Mouse (Mus musculus) hindbrain, embryonic 14.5 days (tissue): ENCODE measurements around the gene Rnf5. TPM values are rescaled to one million over a fixed set of nuclear protein-coding genes. Genes with fewer than 3 reads are reported as not detected.

ENCODE experiments used
- ATAC-seq: fragments of 200-750 bp; cut with Nextera tagmentation; 2 replicates; pipeline ENCODE4 v1.8.0; 2017; ENCODE audit warnings: moderate number of reproducible peaks, mild to moderate bottlenecking, moderate TSS enrichment, moderate library complexity; ENCODE audit not compliant: low FRiP score
- DNase-seq: peaks from one replicate; pipeline ENCODE4 v3.0.0-alpha.2; 2015; ENCODE audit warnings: low spot score
- H3K27ac ChIP-seq: fragments of 300-500 bp; sonication (generic); 2 replicates; pipeline ENCODE4 v1.5.1; 2014; ENCODE audit warnings: mild to moderate bottlenecking, moderate library complexity
- H3K27me3 ChIP-seq: fragments of 300-500 bp; sonication (generic); 2 replicates; pipeline ENCODE4 v1.6.1; 2014; ENCODE audit warnings: mild to moderate bottlenecking, low read length, mixed read lengths; ENCODE audit not compliant: control insufficient read depth, insufficient read depth
- H3K36me3 ChIP-seq: fragments of 300-500 bp; sonication (generic); replicated peaks from 2 replicates; pipeline ENCODE4 v1.6.1; 2014; ENCODE audit not compliant: control insufficient read depth, insufficient read depth
- H3K4me1 ChIP-seq: fragments of 300-500 bp; sonication (generic); replicated peaks from 2 replicates; pipeline ENCODE4 v1.6.1; 2014; ENCODE audit warnings: antibody characterized with exemption, low read length, mixed read lengths; ENCODE audit not compliant: control insufficient read depth, insufficient read depth
- H3K4me2 ChIP-seq: fragments of 300-500 bp; sonication (generic); replicated peaks from 2 replicates; pipeline ENCODE4 v1.6.1; 2014; ENCODE audit warnings: mild to moderate bottlenecking, moderate library complexity
- H3K4me3 ChIP-seq: fragments of 300-500 bp; sonication (generic); replicated peaks from 2 replicates; pipeline ENCODE4 v1.5.1; 2014; ENCODE audit warnings: mild to moderate bottlenecking, low read length
- H3K9ac ChIP-seq: fragments of 300-500 bp; sonication (generic); 2 replicates; pipeline ENCODE4 v1.6.1; 2014
- H3K9me3 ChIP-seq: fragments of 300-500 bp; sonication (generic); 2 replicates; pipeline ENCODE4 v1.6.1; 2016; ENCODE audit warnings: low read length; ENCODE audit not compliant: control insufficient read depth
- WGBS: fragments of 180-500 bp; shearing (Covaris S2); extraction: QIAGEN DNeasy Blood & Tissue Kit; methylation state at CpG from one replicate; pipeline ENCODE4 v1.1.7; 2014; 5-methylcytosine and 5-hydroxymethylcytosine counted together
- polyA plus RNA-seq: library from polyadenylated mRNA; unstranded; fragments of >200 nt; fragmentation: Nextera tagmentation; extraction: Ambion mirVana; gene quantifications from 2 replicates; pipeline ENCODE4 v1.2.1, GENCODE M21; 2014

The Rnf5 gene
- polyA plus RNA-seq, 1 experiment from 2014 or later, result 211 TPM

DNA sequence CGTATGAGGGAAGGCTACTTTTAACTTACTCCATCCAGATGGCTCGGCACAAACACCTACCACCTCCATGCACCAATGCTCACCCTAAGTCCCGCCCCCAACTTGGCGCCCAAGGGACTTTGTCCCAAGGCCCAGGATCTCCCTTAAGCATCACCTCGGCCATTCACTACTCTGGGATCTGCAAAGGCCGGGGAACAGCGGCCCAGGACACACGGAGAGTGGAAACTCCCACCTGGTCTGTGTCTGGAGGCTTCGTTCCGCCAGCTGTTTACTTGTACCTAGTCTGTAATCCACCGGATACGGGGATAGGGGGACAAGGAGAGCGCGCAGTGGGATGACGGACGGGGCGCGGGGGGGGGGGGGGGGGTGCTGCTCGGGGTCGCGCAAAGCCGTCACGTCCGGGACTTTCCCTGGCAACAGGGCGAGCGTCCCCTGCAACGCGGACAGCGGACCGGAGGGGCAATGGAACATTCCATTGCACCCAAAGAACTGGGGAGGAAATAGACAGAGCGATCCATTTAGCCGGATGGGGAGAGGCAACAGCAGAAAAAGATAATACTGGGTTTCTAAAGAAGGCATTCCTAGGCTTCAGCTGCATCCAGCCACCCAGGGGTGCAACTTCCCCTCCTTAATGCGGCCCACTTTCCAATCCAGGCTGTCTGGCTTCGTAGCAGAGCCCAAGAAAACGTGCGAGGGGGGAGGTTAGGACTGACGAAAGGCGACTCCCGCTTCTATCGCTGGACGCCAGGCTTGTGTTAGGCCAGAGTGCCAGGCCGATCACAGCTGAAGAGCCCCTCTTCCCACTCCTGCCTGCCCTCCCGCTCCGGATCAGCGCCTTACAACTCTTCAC, 23.8 kb upstream of the Rnf5 start:
- ATAC-seq (peak; percentile 85), DNase-seq (peak; percentile 83)
- Histone ChIP-seq H3K27me3 (peaks cover 22% of the 10 kb centered on the region), H3K4me2 (peak overlapping the region; percentile 85), H3K36me3 (peaks cover 25% of the 10 kb centered on the region), H3K4me1 (peaks cover 46% of the 10 kb centered on the region), H3K9me3 (no peaks in the 10 kb centered on the region), H3K9ac (peak overlapping the region; percentile 72), H3K4me3 (peak overlapping the region; percentile 74), H3K27ac (peak overlapping the region; percentile 90)
- WGBS, result under 1% methylated on average over 43 of the region's 45 CpGs

DNA sequence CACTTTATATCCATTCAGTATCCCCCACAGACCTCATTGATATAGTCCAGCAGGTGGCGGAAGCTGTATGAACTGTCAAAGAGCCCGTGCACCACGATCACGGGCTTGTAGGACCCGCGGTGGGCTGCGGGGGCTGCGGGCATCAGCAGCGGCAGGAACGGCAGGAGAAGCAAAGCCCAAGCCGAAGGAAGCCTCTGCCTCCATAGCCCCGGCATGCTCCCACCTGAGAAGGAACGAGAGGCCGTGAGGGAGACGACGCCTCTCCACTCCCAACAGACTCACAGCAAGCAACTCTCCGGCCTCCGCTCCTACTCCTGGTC, 23.2 kb upstream of the Rnf5 start:
- peaks cover 42% of the 10 kb centered on the region for H3K4me1 ChIP-seq
- ATAC-seq, result peak; percentile 5; the same call in 1 of the 2 replicates
- WGBS, result under 1% methylated on average over 18 of the region's 18 CpGs

GRCm38 (mm10) chr17:34626062-34626772, 22.7 kb upstream of the Rnf5 start:
- Histone ChIP-seq H3K4me2 (peak overlapping the region; percentile 85), H3K4me1 (peaks cover 37% of the 10 kb centered on the region), H3K27me3 (peaks cover 12% of the 10 kb centered on the region), H3K4me3 (peak overlapping the region; percentile 74), H3K9ac (peak overlapping the region; percentile 72), H3K27ac (peak overlapping the region; percentile 90; the same call in 1 of the 2 replicates), H3K36me3 (peaks cover 36% of the 10 kb centered on the region), H3K9me3 (no peaks in the 10 kb centered on the region)
- 51% methylated on average over 16 of the region's 16 CpGs for WGBS
- ATAC-seq (no peak), DNase-seq (no peak)

More for the DNA sequence above, 23.2 kb upstream of the Rnf5 start:
- Histone ChIP-seq H3K4me3 (peak overlapping the region; percentile 74), H3K27ac (peak overlapping the region; percentile 90), H3K4me2 (peak overlapping the region; percentile 85), H3K9me3 (no peaks in the 10 kb centered on the region), H3K9ac (peak overlapping the region; percentile 72), H3K27me3 (peaks cover 17% of the 10 kb centered on the region), H3K36me3 (peaks cover 31% of the 10 kb centered on the region)
- DNase-seq, result no peak

DNA sequence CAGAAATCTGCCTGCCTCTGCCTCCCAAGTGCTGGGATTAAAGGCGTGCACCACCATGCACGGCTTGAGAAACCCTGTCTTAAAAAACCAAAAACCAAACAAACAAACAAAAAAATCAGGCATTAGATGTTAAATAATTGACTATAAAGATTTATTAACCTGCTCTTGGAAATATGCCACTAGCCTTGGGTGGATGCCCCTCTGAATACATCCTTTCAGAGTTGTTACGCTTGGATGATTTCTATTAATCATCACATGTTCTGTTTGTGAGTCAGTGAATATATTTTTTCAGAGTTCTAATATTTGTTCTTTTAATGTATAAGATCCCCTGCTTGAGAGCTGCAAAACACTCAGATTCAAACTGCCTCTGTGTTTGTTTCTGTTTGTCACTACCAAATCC, 21.5 kb upstream of the Rnf5 start:
- no peak overlapping the region for H3K9ac ChIP-seq
- H3K36me3 ChIP-seq, result peaks cover 43% of the 10 kb centered on the region
- DNase-seq, result no peak
- no peaks in the 10 kb centered on the region for H3K9me3 ChIP-seq
- H3K27me3 ChIP-seq, result 0 out of 2 replicates have a peak, but pooled peaks cover under 1% of the 10 kb centered on the region
- peaks cover 26% of the 10 kb centered on the region for H3K4me1 ChIP-seq
- 98% methylated on average over 3 of the region's 3 CpGs for WGBS
- H3K27ac ChIP-seq, result no peak overlapping the region
- no peak overlapping the region for H3K4me3 ChIP-seq
- no peak for ATAC-seq
- no peak overlapping the region for H3K4me2 ChIP-seq

- 85% methylated on average over 9 of the region's 9 CpGs for WGBS
Observed at GRCm38 (mm10) chr17:34623161-34623560, 19.7 kb upstream of the Rnf5 start.

DNA sequence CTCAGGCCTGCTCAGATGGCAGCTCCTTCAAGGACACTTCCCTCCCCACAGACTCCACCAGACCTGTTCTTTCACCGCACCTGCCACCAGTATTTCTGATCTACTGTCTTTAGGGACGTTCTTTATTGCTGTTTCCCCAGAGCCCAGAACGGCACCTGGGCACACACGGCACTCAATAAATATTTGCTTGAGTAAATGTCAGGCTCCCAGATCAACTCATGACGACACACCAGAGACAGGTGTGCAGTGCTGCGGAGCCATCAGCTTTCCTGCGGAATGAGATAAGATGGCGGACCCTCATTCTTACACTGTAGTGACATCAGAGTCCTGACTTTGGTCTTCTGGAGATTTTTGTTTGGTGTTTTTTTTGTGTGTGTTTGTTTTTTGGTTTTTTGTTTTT, 17.5 kb upstream of the Rnf5 start:
- H3K4me1 ChIP-seq, result peaks cover under 1% of the 10 kb centered on the region; the same call in 1 of the 2 replicates
- no peak overlapping the region for H3K4me3 ChIP-seq
- H3K36me3 ChIP-seq, result peaks cover 58% of the 10 kb centered on the region
- H3K9me3 ChIP-seq, result no peaks in the 10 kb centered on the region
- 94% methylated on average over 8 of the region's 8 CpGs for WGBS
- DNase-seq, result no peak
- no peaks in the 10 kb centered on the region for H3K27me3 ChIP-seq
- no peak overlapping the region for H3K27ac ChIP-seq
- no peak overlapping the region for H3K4me2 ChIP-seq
- no peak for ATAC-seq
- no peak overlapping the region for H3K9ac ChIP-seq

More at GRCm38 (mm10) chr17:34623161-34623560, 19.7 kb upstream of the Rnf5 start:
- no peak for DNase-seq
- ATAC-seq, result no peak
- no peak overlapping the region for H3K27ac ChIP-seq
- H3K36me3 ChIP-seq, result peaks cover 46% of the 10 kb centered on the region
- H3K4me1 ChIP-seq, result peaks cover 12% of the 10 kb centered on the region
- no peak overlapping the region for H3K4me2 ChIP-seq
- no peaks in the 10 kb centered on the region for H3K27me3 ChIP-seq
- no peak overlapping the region for H3K4me3 ChIP-seq
- H3K9me3 ChIP-seq, result no peaks in the 10 kb centered on the region
- no peak overlapping the region for H3K9ac ChIP-seq

DNA sequence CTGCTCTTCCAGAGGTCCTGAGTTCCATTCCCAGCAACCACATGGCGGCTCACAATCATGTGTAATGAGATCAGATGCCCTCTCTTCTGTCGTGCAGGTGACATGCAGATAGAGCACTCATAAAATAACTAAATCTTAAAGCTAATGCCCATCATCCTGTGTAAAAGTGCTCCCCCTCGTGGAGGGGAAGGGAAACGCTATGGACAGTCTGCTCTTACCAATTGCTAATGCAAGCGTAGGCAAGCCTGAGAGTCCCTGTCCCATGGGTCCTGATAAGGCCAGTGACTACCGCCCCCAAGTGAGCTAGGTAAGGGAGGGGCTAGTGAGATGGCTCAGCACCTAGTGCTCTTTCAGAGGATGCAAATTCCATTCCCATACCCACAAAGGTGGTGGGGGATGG, 15.5 kb upstream of the Rnf5 start:
- Histone ChIP-seq H3K27me3 (no peaks in the 10 kb centered on the region), H3K9me3 (no peaks in the 10 kb centered on the region), H3K4me1 (no peaks in the 10 kb centered on the region), H3K36me3 (peaks cover 67% of the 10 kb centered on the region), H3K9ac (no peak overlapping the region), H3K27ac (no peak overlapping the region), H3K4me3 (no peak overlapping the region), H3K4me2 (no peak overlapping the region)
- DNase-seq (no peak), ATAC-seq (no peak)
- 13% methylated on average over 6 of the region's 6 CpGs for WGBS

DNA sequence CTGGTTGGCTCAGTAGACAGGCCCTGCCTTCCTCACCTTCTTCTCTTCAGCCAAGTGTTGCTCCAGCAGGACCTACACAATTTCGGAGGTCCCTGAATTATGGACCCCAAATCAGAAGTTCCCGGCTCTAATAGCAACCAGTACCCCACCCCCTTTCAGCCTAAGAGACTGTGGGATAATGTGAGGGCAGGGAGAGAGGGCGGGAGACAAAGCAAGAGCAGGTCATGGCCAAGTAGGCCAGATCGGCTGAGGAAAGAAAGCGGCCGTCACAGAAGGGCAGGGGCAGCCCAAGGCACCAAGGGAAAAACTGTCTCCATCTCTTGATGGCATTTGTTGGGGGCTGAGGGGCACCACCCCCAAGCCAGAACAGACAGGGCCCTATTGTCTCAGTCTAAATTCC, 12.4 kb upstream of the Rnf5 start, which contains the start of gene Egfl8:
Gene Egfl8, minus strand, starts transcription at position 101 of the 400 bp plus-strand sequence.
- Histone ChIP-seq H3K4me1 (no peaks in the 10 kb centered on the region), H3K27me3 (no peaks in the 10 kb centered on the region), H3K36me3 (peaks cover 69% of the 10 kb centered on the region), H3K9me3 (no peaks in the 10 kb centered on the region), H3K4me3 (no peak within 1 kb of the TSS), H3K27ac (peak within 1 kb of the TSS; percentile 10; the same call in 1 of the 2 replicates), H3K4me2 (no peak within 1 kb of the TSS; the same call in 1 of the 2 replicates), H3K9ac (peak within 1 kb of the TSS; percentile 24; the same call in 1 of the 2 replicates)
- 63% methylated on average over 6 of the region's 6 CpGs for WGBS
- ATAC-seq, result no peak
- DNase-seq, result no peak

- Histone ChIP-seq H3K27me3 (no peaks in the 10 kb centered on the region), H3K36me3 (peaks cover 72% of the 10 kb centered on the region), H3K4me2 (no peak overlapping the region), H3K9ac (no peak overlapping the region), H3K27ac (no peak overlapping the region), H3K9me3 (no peaks in the 10 kb centered on the region), H3K4me3 (no peak overlapping the region), H3K4me1 (0 out of 2 replicates have a peak, but pooled peaks cover under 1% of the 10 kb centered on the region)
- ATAC-seq (no peak), DNase-seq (no peak)
- WGBS, result 89% methylated on average over 10 of the region's 10 CpGs
Observed at GRCm38 (mm10) chr17:34613830-34614229, 10.3 kb upstream of the Rnf5 start.
